Mouse (Mus musculus): Measurements from ENCODE around the gene Ntm.

The Ntm gene

GRCm38 (mm10) chr9:29055637-29056036 is 907.3 kb downstream of the Ntm start:
- no peak for DNase-seq (ENCODE audit: low spot score in 2 of 2)

GRCm38 (mm10) chr9:29036466-29036865 is 926.5 kb downstream of the Ntm start:
- DNase-seq (ENCODE audit: low spot score in 2 of 2) = no peak

GRCm38 (mm10) chr9:29036058-29036457 is 926.9 kb downstream of the Ntm start:
- DNase-seq (ENCODE audit: low spot score in 2 of 2) = peak in 1 of 2 experiments; percentile 26

- peak in 1 of 2 experiments; percentile 53 for DNase-seq (ENCODE audit: low spot score in 2 of 2)
Measured at GRCm38 (mm10) chr9:29026410-29026809, 936.5 kb downstream of the Ntm start.

- no peak for DNase-seq (ENCODE audit: low spot score in 2 of 2)
Measured at GRCm38 (mm10) chr9:29025603-29026002, 937.3 kb downstream of the Ntm start.

GRCm38 (mm10) chr9:29025104-29025503 is 937.8 kb downstream of the Ntm start:
- no peak for DNase-seq (ENCODE audit: low spot score in 2 of 2)

GRCm38 (mm10) chr9:29016879-29017278 is 946.1 kb downstream of the Ntm start:
- no peak for DNase-seq (ENCODE audit: low spot score in 2 of 2)

GRCm38 (mm10) chr9:29013881-29014280 is 949.1 kb downstream of the Ntm start:
- no peak for DNase-seq (ENCODE audit: low spot score in 2 of 2)

- no peak for DNase-seq (ENCODE audit: low spot score in 2 of 2)
Measured at GRCm38 (mm10) chr9:29012541-29012940, 950.4 kb downstream of the Ntm start.

GRCm38 (mm10) chr9:29011476-29011875 is 951.5 kb downstream of the Ntm start:
- no peak for DNase-seq (ENCODE audit: low spot score in 2 of 2)

- no peak for DNase-seq (ENCODE audit: low spot score in 2 of 2)
Measured at GRCm38 (mm10) chr9:29004534-29004933, 958.4 kb downstream of the Ntm start.

GRCm38 (mm10) chr9:28999951-29000351 is 963.0 kb downstream of the Ntm start:
- no peak for DNase-seq (ENCODE audit: low spot score in 2 of 2)

- DNase-seq (ENCODE audit: low spot score in 2 of 2) = no peak
Measured at GRCm38 (mm10) chr9:28977275-28977674, 985.7 kb downstream of the Ntm start.

GRCm38 (mm10) chr9:28969455-28969854 is 993.5 kb downstream of the Ntm start:
- DNase-seq (ENCODE audit: low spot score in 2 of 2) = no peak

Data from right cerebral cortex, postnatal 10 days (tissue).